Mouse (Mus musculus) E14TG2a.4 (cell line): ENCODE data around the gene Acad11.

Source experiments
- H3K27me3 ChIP-seq: 2 replicates; pipeline ENCODE4 v1.6.1; 2014; ENCODE audit warnings: low read length, control low read depth; ENCODE audit not compliant: insufficient read depth
- H3K36me3 ChIP-seq: 2 replicates; pipeline ENCODE4 v1.6.1; 2014; ENCODE audit warnings: low read length, control low read depth; ENCODE audit not compliant: insufficient read depth
- H3K4me1 ChIP-seq: replicated peaks from 2 replicates; pipeline ENCODE4 v1.6.1; 2014; ENCODE audit warnings: low read depth, low read length, control low read depth
- H3K4me3 ChIP-seq: replicated peaks from 2 replicates; pipeline ENCODE4 v1.5.1; 2014; ENCODE audit warnings: mild to moderate bottlenecking, low read length
- H3K9me3 ChIP-seq: 2 replicates; pipeline ENCODE4 v1.6.1; 2014; ENCODE audit warnings: low read length, control low read depth
- CTCF ChIP-seq: conservative IDR thresholded peaks from 2 replicates; pipeline ENCODE4 v1.5.1; 2014; ENCODE audit warnings: low read length
- NANOG ChIP-seq: IDR thresholded peaks from 2 replicates; pipeline ENCODE4 v1.6.1; 2014; ENCODE audit warnings: borderline replicate concordance, low read length, mixed read lengths
- POU5F1 ChIP-seq: IDR thresholded peaks from 2 replicates; pipeline ENCODE4 v1.6.1; 2014; ENCODE audit warnings: low read length, borderline replicate concordance

Gene Acad11

GRCm38 (mm10) chr9:104063244-104063961 lies at the start of gene Acad11:
Gene Acad11, plus strand, starts transcription at chr9:104063377.
- H3K9me3 ChIP-seq = no peaks in the 10 kb centered on the region
- H3K4me3 ChIP-seq = peak within 1 kb of the TSS; percentile 100
- no peaks in the 10 kb centered on the region for H3K27me3 ChIP-seq
- TF ChIP-seq NANOG (no peak), CTCF (no peak), POU5F1 (no peak)
- peaks cover 39% of the 10 kb centered on the region for H3K4me1 ChIP-seq
- H3K36me3 ChIP-seq = peaks cover 30% of the 10 kb centered on the region

DNA sequence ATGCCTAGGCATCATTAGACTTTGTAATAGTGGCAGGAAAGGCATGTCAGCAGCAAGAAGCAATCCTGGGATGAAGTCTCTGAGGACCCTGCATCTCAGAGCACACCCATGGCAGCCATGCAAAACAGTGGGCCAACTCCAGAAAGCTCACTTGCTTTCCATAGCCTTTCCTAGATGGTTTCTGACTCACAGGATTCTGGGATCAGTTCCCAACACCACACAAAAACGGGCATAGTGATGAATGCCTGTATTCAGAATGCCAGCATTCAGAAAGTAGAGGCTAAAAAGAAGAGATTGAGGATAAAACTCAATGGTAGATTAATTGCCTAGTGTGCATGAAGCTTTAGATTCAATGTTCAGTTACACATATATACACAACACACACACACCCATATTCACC lies 48.7 kb upstream of the Acad11 start:
- Histone ChIP-seq H3K27me3 (no peaks in the 10 kb centered on the region), H3K4me1 (no peaks in the 10 kb centered on the region; the same call in 1 of the 2 replicates), H3K36me3 (peaks cover 2% of the 10 kb centered on the region; the same call in 1 of the 2 replicates), H3K9me3 (no peaks in the 10 kb centered on the region), H3K4me3 (no peak overlapping the region)
- TF ChIP-seq CTCF (no peak), NANOG (no peak), POU5F1 (no peak)

- Histone ChIP-seq H3K27me3 (no peaks in the 10 kb centered on the region), H3K9me3 (no peaks in the 10 kb centered on the region), H3K4me1 (peaks cover 7% of the 10 kb centered on the region), H3K4me3 (no peak overlapping the region), H3K36me3 (peaks cover 4% of the 10 kb centered on the region; the same call in 1 of the 2 replicates)
- TF ChIP-seq CTCF (no peak), NANOG (no peak), POU5F1 (no peak)
Measured at GRCm38 (mm10) chr9:104021026-104021425, 42.2 kb upstream of the Acad11 start.

DNA sequence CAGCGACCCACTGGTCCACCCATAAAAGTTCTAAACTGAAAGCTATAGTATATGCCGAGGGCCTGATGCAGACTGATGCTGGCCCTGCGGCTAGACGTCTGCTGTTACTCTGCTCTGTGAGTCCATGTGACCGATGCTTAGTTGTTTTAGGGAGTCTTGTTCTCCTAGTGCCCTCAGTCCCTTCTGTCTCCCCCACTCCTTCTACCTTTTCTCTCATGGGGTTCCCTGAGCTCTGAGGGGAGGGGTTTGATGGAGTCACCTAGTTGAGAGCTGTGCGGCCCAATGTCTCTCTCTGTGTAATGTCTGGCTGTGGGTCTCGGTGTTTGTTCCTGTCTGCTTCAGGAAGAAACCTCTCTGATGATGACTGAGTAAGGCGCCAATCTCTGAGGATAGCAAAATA lies 36.0 kb upstream of the Acad11 start:
- TF ChIP-seq POU5F1 = no peak
- TF ChIP-seq CTCF = no peak
- no peak for TF ChIP-seq NANOG
- Histone ChIP-seq H3K4me3 (no peak overlapping the region), H3K36me3 (no peaks in the 10 kb centered on the region), H3K27me3 (no peaks in the 10 kb centered on the region), H3K4me1 (no peaks in the 10 kb centered on the region), H3K9me3 (no peaks in the 10 kb centered on the region)

DNA sequence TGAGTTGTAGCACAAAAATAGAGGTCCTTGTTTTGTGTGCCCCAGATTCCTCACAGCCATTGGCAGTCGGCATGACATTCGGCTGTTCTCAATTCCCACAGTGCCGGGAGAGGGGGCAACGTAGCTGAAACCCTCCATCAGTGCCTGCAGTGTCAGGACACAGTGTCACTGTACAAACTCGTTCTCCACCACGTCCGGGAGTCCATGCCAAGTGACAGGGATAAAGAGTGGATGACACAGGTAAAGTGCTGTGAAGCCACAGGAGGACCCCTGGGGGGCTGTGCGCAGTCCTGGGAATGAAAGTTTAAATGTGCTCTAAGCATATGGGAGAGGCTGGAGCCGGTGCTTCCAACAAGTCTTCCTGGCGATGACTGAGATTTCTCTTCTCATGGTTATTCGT lies 33.3 kb upstream of the Acad11 start:
- no peaks in the 10 kb centered on the region for H3K9me3 ChIP-seq
- no peaks in the 10 kb centered on the region for H3K36me3 ChIP-seq
- no peaks in the 10 kb centered on the region for H3K27me3 ChIP-seq
- TF ChIP-seq CTCF (no peak), NANOG (no peak), POU5F1 (no peak)
- peaks cover 9% of the 10 kb centered on the region for H3K4me1 ChIP-seq
- H3K4me3 ChIP-seq = no peak overlapping the region

DNA sequence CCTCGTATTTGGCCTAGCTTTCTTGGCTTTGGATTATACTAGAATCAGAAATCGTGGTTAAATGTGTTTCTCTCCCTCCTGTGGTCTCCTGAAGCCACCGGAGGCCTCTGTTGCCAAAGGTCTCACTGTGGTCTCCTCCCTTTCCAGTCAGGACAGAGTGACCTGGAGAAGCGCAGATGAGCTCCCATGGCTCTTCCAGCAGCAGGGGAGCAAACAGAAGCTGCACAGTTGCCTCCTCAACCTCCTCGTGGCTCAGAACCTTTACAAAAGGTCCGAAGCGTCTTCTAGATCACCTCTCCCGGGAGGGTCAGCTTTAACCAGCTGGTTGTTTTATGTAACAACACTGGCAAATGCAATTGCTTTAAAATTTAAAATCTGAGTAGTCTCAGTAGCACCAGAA lies 28.9 kb upstream of the Acad11 start:
- H3K27me3 ChIP-seq = no peaks in the 10 kb centered on the region
- no peaks in the 10 kb centered on the region for H3K9me3 ChIP-seq
- H3K4me3 ChIP-seq = no peak overlapping the region
- TF ChIP-seq POU5F1 (no peak), CTCF (no peak), NANOG (no peak)
- no peaks in the 10 kb centered on the region for H3K36me3 ChIP-seq
- peaks cover 42% of the 10 kb centered on the region for H3K4me1 ChIP-seq

DNA sequence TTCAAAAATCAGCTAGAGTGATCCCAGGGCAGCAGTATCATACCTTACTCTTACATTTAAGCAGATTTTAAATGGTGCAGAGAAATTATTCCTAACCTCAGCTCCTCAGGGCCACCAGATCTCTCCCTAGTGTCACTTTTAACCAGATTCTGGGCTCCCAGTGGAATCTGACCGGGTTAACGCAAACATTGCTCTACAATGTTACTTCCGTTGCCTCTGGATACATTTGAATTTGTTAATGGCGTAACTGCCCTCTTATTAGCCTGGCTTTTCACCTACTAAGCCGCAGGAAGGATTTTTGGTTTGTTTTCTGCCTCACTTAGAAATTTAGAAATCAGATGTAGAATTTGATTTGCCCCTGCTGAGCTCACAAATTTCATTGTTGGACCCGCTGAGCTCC lies 28.5 kb upstream of the Acad11 start:
- TF ChIP-seq CTCF (no peak), NANOG (no peak), POU5F1 (no peak)
- no peaks in the 10 kb centered on the region for H3K36me3 ChIP-seq
- peak overlapping the region; percentile 51; the same call in 1 of the 2 replicates for H3K4me3 ChIP-seq
- no peaks in the 10 kb centered on the region for H3K9me3 ChIP-seq
- H3K4me1 ChIP-seq = peaks cover 45% of the 10 kb centered on the region
- H3K27me3 ChIP-seq = no peaks in the 10 kb centered on the region

DNA sequence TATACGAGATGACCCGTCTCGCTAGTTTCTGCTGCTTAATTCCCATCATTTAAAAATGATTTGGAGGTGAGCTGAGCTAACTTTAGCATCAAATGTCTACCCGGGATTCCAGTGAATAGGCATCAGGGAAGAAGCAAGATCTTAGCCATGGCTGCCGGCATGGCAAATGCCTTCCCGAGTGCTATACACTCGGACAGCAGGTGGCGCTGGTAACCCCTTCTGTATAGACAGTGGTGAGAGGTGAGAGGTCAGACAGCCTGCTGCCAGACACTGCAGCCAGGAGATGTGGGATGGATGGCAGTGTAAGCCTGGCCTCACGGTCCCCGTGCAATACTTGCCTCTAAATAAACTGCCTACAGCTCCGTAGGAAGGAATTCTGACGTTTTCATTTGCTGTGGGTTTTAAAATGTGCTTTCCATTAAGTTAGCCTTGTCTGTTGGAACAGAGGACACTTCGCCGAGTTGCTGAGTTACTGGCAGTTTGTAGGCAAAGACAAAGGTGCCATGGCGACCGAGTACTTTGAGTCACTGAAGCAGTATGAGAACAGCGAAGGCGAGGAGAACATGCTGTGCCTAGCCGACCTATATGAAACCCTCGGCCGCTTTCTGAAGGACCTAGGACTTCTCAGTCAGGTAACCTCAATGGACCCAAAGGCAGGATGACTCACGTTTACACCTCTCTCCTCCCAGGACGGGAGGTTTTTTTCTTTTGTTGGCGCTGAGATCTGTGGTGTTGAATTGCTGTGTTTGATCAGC lies 27.7 kb upstream of the Acad11 start:
- H3K4me3 ChIP-seq = peak overlapping the region; percentile 51
- no peaks in the 10 kb centered on the region for H3K27me3 ChIP-seq
- TF ChIP-seq CTCF = peak; percentile 73
- no peak for TF ChIP-seq POU5F1
- no peaks in the 10 kb centered on the region for H3K9me3 ChIP-seq
- peaks cover 48% of the 10 kb centered on the region for H3K4me1 ChIP-seq
- H3K36me3 ChIP-seq = no peaks in the 10 kb centered on the region
